Mouse (Mus musculus): ENCODE measurements around the gene Prr5l. TPM values are rescaled to one million over a fixed set of nuclear protein-coding genes. Genes with fewer than 3 reads are reported as not detected.
"Not testable (repeated sequence)": the region's sequence is repeated elsewhere in the genome, so short reads cannot be mapped to it uniquely, and the experiment has no call there.

Gene Prr5l
- polyA plus RNA-seq, 1 experiment from 2014 or later, result 6.0 TPM

GRCm38 (mm10) chr2:101745656-101746055 is 137.2 kb downstream of the Prr5l start:
- H3K4me3 ChIP-seq (replicated peaks; ENCODE audit: low read length); H3K27ac ChIP-seq; H3K27me3 ChIP-seq (ENCODE audit: control insufficient read depth, insufficient read depth, low read length); ATAC-seq (ENCODE audit: low FRiP score); DNase-seq (ENCODE audit: low spot score); H3K36me3 ChIP-seq (replicated peaks; ENCODE audit: control insufficient read depth, insufficient read depth); H3K4me1 ChIP-seq (replicated peaks; ENCODE audit: control insufficient read depth, insufficient read depth, low read length); H3K9ac ChIP-seq; H3K9me3 ChIP-seq (ENCODE audit: control insufficient read depth, low read length); H3K4me2 ChIP-seq (replicated peaks): not testable (repeated sequence)
- 100% methylated on average over 2 of the region's 2 CpGs for WGBS

GRCm38 (mm10) chr2:101742072-101742860 is 140.6 kb downstream of the Prr5l start:
- Histone ChIP-seq H3K9ac (no peak overlapping the region), H3K36me3 (replicated peaks; ENCODE audit: control insufficient read depth, insufficient read depth) (no peaks in the 10 kb centered on the region), H3K4me2 (replicated peaks) (no peak overlapping the region), H3K27ac (no peak overlapping the region), H3K9me3 (ENCODE audit: control insufficient read depth, low read length) (no peaks in the 10 kb centered on the region), H3K4me1 (replicated peaks; ENCODE audit: control insufficient read depth, insufficient read depth, low read length) (no peaks in the 10 kb centered on the region), H3K27me3 (ENCODE audit: control insufficient read depth, insufficient read depth, low read length) (no peaks in the 10 kb centered on the region), H3K4me3 (replicated peaks; ENCODE audit: low read length) (no peak overlapping the region)
- WGBS, result 75% methylated on average over 7 of the region's 7 CpGs
- DNase-seq (ENCODE audit: low spot score) (no peak), ATAC-seq (ENCODE audit: low FRiP score) (no peak)

GRCm38 (mm10) chr2:101741653-101742052 is 141.2 kb downstream of the Prr5l start:
- H3K27me3 ChIP-seq (ENCODE audit: control insufficient read depth, insufficient read depth, low read length), result no peaks in the 10 kb centered on the region
- no peak overlapping the region for H3K4me3 ChIP-seq (replicated peaks; ENCODE audit: low read length)
- ATAC-seq (ENCODE audit: low FRiP score), result no peak
- no peaks in the 10 kb centered on the region for H3K4me1 ChIP-seq (replicated peaks; ENCODE audit: control insufficient read depth, insufficient read depth, low read length)
- H3K9me3 ChIP-seq (ENCODE audit: control insufficient read depth, low read length), result no peaks in the 10 kb centered on the region
- no peak overlapping the region for H3K4me2 ChIP-seq (replicated peaks)
- no peak for DNase-seq (ENCODE audit: low spot score)
- no peaks in the 10 kb centered on the region for H3K36me3 ChIP-seq (replicated peaks; ENCODE audit: control insufficient read depth, insufficient read depth)
- no peak overlapping the region for H3K27ac ChIP-seq
- WGBS, result 81% methylated on average over 8 of the region's 8 CpGs
- no peak overlapping the region for H3K9ac ChIP-seq

- H3K9ac ChIP-seq, result no peak overlapping the region
- H3K4me1 ChIP-seq (replicated peaks; ENCODE audit: control insufficient read depth, insufficient read depth, low read length), result no peaks in the 10 kb centered on the region
- no peak overlapping the region for H3K27ac ChIP-seq
- ATAC-seq (ENCODE audit: low FRiP score) (no peak), DNase-seq (ENCODE audit: low spot score) (no peak)
- H3K36me3 ChIP-seq (replicated peaks; ENCODE audit: control insufficient read depth, insufficient read depth), result no peaks in the 10 kb centered on the region
- no peaks in the 10 kb centered on the region for H3K9me3 ChIP-seq (ENCODE audit: control insufficient read depth, low read length)
- H3K27me3 ChIP-seq (ENCODE audit: control insufficient read depth, insufficient read depth, low read length), result no peaks in the 10 kb centered on the region
- H3K4me3 ChIP-seq (replicated peaks; ENCODE audit: low read length), result no peak overlapping the region
- no peak overlapping the region for H3K4me2 ChIP-seq (replicated peaks)
- 88% methylated on average over 5 of the region's 5 CpGs for WGBS
These were observed 142.9 kb downstream of the Prr5l start for GRCm38 (mm10) chr2:101739914-101740313.

GRCm38 (mm10) chr2:101733564-101733963 is 149.3 kb downstream of the Prr5l start:
- Histone ChIP-seq H3K27me3 (ENCODE audit: control insufficient read depth, insufficient read depth, low read length) (no peaks in the 10 kb centered on the region), H3K4me2 (replicated peaks) (no peak overlapping the region), H3K9me3 (ENCODE audit: control insufficient read depth, low read length) (no peaks in the 10 kb centered on the region), H3K36me3 (replicated peaks; ENCODE audit: control insufficient read depth, insufficient read depth) (no peaks in the 10 kb centered on the region), H3K9ac (no peak overlapping the region), H3K4me1 (replicated peaks; ENCODE audit: control insufficient read depth, insufficient read depth, low read length) (no peaks in the 10 kb centered on the region), H3K4me3 (replicated peaks; ENCODE audit: low read length) (no peak overlapping the region), H3K27ac (no peak overlapping the region)
- WGBS, result 94% methylated on average over 3 of the region's 3 CpGs
- DNase-seq (ENCODE audit: low spot score), result no peak
- ATAC-seq (ENCODE audit: low FRiP score), result no peak

- DNase-seq (ENCODE audit: low spot score) (no peak), ATAC-seq (ENCODE audit: low FRiP score) (no peak)
- Histone ChIP-seq H3K4me3 (replicated peaks; ENCODE audit: low read length) (no peak overlapping the region), H3K36me3 (replicated peaks; ENCODE audit: control insufficient read depth, insufficient read depth) (no peaks in the 10 kb centered on the region), H3K27ac (no peak overlapping the region), H3K9ac (no peak overlapping the region), H3K9me3 (ENCODE audit: control insufficient read depth, low read length) (no peaks in the 10 kb centered on the region), H3K4me1 (replicated peaks; ENCODE audit: control insufficient read depth, insufficient read depth, low read length) (no peaks in the 10 kb centered on the region), H3K4me2 (replicated peaks) (no peak overlapping the region), H3K27me3 (ENCODE audit: control insufficient read depth, insufficient read depth, low read length) (no peaks in the 10 kb centered on the region)
- 94% methylated on average over 10 of the region's 10 CpGs for WGBS
These were observed 150.0 kb downstream of the Prr5l start for GRCm38 (mm10) chr2:101732777-101733210.

- Histone ChIP-seq H3K27ac (no peak overlapping the region), H3K4me2 (replicated peaks) (no peak overlapping the region), H3K36me3 (replicated peaks; ENCODE audit: control insufficient read depth, insufficient read depth) (no peaks in the 10 kb centered on the region), H3K9me3 (ENCODE audit: control insufficient read depth, low read length) (no peaks in the 10 kb centered on the region), H3K9ac (no peak overlapping the region), H3K27me3 (ENCODE audit: control insufficient read depth, insufficient read depth, low read length) (no peaks in the 10 kb centered on the region), H3K4me3 (replicated peaks; ENCODE audit: low read length) (no peak overlapping the region), H3K4me1 (replicated peaks; ENCODE audit: control insufficient read depth, insufficient read depth, low read length) (no peaks in the 10 kb centered on the region)
- DNase-seq (ENCODE audit: low spot score), result no peak
- no peak for ATAC-seq (ENCODE audit: low FRiP score)
These were observed 151.9 kb downstream of the Prr5l start for GRCm38 (mm10) chr2:101730972-101731371.

- Histone ChIP-seq H3K4me1 (replicated peaks; ENCODE audit: control insufficient read depth, insufficient read depth, low read length) (no peaks in the 10 kb centered on the region), H3K27ac (no peak overlapping the region), H3K36me3 (replicated peaks; ENCODE audit: control insufficient read depth, insufficient read depth) (no peaks in the 10 kb centered on the region), H3K4me3 (replicated peaks; ENCODE audit: low read length) (no peak overlapping the region), H3K9me3 (ENCODE audit: control insufficient read depth, low read length) (no peaks in the 10 kb centered on the region), H3K4me2 (replicated peaks) (no peak overlapping the region), H3K9ac (no peak overlapping the region), H3K27me3 (ENCODE audit: control insufficient read depth, insufficient read depth, low read length) (no peaks in the 10 kb centered on the region)
- WGBS, result 64% methylated on average over 1 of the region's 1 CpGs
- DNase-seq (ENCODE audit: low spot score), result no peak
- no peak for ATAC-seq (ENCODE audit: low FRiP score)
These were observed 153.4 kb downstream of the Prr5l start for GRCm38 (mm10) chr2:101729472-101729871.

GRCm38 (mm10) chr2:101727787-101728186 is 155.0 kb downstream of the Prr5l start:
- H3K4me2 ChIP-seq (replicated peaks), result no peak overlapping the region
- H3K9me3 ChIP-seq (ENCODE audit: control insufficient read depth, low read length), result no peaks in the 10 kb centered on the region
- DNase-seq (ENCODE audit: low spot score) (peak; percentile 36), ATAC-seq (ENCODE audit: low FRiP score) (no peak)
- no peaks in the 10 kb centered on the region for H3K27me3 ChIP-seq (ENCODE audit: control insufficient read depth, insufficient read depth, low read length)
- H3K36me3 ChIP-seq (replicated peaks; ENCODE audit: control insufficient read depth, insufficient read depth), result no peaks in the 10 kb centered on the region
- H3K9ac ChIP-seq, result no peak overlapping the region
- no peak overlapping the region for H3K4me3 ChIP-seq (replicated peaks; ENCODE audit: low read length)
- H3K27ac ChIP-seq, result no peak overlapping the region
- peaks cover 12% of the 10 kb centered on the region; the same call in 1 of the 2 replicates for H3K4me1 ChIP-seq (replicated peaks; ENCODE audit: control insufficient read depth, insufficient read depth, low read length)

Measured in hindbrain, embryonic 14.5 days (tissue).